Mouse (Mus musculus) cerebellum, adult 9-10 months (tissue): Measurements from ENCODE around the gene Ciz1.

Source experiments
- DNase-seq: peaks from one replicate; pipeline ENCODE4 v3.0.0; 2022

The Ciz1 gene

DNA sequence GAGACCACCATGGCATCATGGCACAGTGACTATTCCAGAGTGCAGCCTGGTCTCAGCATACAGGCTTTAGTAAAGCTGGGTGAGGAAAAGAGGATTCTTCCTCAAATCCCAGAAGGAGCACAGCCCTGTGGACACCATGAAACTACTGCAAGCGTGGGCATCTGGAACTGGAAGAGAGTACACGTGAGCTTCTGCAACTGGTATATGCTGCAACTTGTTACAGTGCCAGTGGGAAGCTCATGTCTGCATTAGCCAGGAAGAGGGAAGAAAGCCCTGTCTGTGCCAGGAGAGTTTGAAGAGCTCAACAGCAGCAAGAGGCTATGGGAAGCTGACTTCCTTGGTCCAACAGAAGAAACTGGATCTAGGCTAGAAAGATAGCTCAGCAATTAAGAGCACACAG, 30.6 kb downstream of the Ciz1 start:
- DNase-seq, result no peak

DNA sequence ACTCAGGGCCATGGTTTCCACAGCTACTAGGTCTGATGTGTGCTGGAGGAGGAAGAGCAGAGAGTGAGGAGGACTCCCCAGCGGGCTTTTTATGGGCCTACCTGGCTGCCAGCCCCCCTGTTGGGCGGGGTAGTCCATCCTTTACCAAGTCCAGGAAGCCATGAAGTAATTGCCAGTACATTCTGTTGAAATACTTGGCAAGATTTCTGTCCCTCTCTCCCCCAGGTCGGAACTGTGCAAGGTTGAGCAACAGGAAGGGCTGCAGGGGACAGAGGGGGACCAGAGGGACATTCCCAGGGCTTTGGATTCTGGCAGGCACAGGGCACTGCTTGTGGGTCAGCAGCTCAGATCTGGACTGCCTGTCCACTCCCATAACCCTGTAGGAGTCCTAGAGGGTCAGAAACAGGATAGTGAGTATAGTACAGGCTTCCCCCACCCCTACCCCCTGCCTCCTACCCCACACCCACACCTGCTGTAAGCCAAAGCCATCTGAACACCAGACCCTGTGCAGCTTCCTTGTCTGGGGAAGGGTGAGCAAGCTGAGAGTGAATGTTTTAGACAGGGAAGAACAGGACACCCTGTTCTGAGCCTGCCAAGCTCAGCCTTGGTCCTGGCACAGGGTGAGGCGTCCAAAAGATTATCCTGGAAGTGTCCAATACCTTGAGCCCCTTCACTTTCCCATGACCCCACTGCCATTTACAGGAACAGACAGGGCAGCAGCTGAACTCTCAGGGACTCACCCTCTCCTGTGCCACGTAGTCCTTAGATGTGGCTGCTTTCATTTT, 35.8 kb downstream of the Ciz1 start, which contains the start of gene Lcn2:
Gene Lcn2 (minus strand): TSS at position 547 of the 785 bp plus-strand sequence.
- DNase-seq, result no peak

DNA sequence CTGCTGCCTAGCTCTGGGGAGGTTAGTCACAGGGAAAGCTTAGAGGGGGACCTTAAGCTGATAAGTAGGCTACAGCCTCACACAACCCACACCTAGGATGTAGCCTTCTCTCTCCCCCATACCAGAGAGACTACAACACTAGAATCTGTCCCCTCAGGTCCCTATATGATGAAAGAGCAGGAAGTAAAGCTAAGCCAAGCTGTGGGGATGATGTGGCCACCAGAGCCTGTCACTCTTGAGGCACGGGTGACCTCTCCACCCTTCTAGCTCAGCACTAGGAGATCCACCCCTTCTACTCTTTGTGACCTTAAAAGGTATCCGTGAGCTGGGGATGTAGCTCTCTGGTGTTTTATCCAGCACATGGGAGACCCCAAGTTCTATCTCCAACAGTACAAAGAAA, 37.0 kb downstream of the Ciz1 start:
- DNase-seq, result no peak

DNA sequence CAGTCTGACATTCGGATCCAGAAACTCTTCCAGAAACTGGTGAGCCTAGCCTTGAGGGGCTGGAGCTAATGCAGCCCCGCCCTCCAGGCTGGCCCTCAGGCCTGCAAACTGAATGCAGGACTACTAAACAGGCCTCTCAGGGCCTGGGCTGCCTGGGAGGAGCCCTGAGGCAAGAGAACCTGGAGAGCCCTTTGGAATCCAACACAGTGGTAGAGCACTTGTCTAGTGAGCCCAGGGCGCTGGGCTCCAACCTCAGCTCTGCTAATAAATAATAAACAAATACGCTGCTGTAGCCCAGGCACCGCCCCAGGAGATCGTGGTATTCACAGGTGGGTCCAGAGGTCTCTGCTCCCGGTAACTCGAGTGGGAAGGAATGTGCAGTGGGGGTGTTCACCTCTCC, 38.7 kb downstream of the Ciz1 start:
- DNase-seq, result no peak

DNA sequence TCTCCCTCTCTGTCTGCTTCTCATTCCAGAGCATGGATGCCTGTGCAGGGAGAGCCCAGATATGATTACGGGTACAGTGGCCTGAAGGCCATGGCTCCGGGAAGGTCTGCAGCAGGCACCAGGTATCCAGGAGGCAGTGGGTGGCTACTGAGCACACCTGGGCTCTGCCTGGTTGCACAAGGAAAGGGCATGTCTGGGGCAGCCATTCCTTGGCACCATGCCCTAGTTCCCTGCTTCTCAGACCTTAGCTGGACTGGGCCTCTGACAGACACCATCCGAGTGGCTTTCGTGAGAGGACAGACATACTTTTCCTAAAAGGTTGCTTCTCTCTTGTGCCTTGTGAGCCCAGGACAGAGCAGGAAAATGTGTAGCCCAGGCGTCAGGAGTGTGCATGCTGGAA, 39.9 kb downstream of the Ciz1 start:
- DNase-seq, result no peak

DNA sequence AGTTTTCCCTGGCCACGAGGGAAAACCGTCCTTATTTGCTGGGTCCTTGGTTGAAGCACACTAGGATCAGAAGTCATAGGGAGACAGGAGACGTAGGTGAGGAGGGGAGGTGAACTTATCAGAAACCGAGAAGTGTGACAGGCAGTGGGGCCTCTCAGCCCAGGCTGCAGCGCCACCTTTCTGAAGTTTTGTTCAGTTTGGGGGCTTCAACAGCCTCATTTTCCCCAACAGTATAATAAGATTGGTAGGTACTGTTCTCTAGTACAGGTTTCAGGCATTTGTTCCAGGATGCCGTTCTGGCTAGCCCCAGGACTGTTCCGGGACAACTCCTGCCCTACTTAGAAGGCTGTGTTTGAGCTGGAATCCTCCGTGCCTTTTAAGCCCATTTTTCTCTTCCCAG, 42.8 kb downstream of the Ciz1 start:
- no peak for DNase-seq

DNA sequence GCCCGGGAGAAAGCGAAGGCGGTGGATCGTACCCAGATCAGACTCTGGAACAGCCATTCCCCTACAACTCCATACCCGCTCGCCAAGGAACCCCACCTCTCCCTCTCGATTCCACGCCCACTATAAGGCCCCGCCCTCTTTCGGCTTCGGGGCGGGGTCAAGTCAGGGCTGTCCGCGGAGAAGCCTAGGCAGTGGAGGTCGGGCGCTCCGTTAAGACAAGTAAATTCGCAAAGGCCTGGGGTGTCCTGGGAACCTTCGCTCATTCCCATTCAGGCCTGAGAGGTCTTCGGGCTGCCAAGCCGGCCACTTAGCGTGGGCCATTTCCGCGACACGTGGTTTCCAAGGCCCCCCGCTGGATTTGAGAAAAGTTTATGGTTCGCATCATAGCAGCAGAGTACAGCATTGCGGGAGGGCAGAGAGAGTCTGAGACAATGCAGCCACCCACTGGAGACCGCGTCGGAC, 43.4 kb downstream of the Ciz1 start, which contains the start of gene Ptges2:
Gene Ptges2 (plus strand): TSS at position 413 of the 462 bp plus-strand sequence.
- peak; percentile 93 for DNase-seq

DNA sequence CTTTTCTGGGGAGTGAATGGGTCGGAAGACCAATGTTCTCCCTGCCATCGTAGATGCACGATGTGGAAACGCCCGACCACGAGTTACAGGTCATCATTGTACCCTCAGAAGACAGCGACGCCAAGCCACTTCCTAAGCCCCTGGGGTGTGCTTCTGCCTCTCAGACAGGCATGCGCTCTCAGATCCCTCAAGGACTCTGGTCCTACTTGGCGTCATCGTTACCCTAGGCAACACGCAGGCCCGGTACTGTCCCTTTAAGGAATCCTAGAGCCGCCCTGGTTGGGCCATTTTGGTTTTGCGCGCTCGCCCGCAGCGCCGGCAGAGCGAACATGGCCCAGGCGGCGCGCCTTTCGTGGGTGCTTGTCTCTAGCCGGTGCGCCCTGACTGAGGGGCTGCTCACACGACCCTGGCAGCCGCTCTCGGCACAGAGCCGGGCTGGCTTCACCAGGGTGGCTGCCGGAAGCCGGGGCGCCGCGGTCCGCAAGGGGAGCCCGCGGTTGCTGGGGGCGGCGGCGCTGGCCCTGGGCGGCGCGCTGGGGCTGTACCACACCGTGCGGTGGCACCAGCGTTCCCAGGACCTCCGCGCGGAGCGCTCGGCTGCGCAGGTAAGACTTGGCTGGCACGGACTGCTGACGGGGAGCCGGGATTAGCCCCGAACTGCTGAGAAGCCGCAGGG, 44.0 kb downstream of the Ciz1 start:
- DNase-seq, result peak; percentile 91

DNA sequence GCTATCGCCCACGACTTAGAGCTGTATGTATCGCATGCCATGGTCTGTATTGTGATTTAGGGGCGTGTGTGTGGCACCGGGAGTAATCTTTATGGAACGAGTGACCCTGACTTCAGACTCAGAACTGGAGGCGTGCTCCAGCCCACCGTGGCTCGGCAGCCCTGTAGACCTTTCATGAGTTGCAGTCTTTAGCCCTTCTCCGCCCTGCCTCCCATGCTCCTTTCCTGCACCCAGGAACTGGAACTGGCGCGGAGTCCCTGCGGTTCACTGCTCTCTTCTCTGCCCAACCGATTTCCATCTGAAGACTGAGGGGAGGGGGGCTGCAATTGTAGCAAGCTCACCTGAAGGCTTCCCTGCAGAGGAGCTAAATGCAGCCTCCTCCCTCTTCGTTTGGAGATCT, 44.6 kb downstream of the Ciz1 start:
- no peak for DNase-seq

DNA sequence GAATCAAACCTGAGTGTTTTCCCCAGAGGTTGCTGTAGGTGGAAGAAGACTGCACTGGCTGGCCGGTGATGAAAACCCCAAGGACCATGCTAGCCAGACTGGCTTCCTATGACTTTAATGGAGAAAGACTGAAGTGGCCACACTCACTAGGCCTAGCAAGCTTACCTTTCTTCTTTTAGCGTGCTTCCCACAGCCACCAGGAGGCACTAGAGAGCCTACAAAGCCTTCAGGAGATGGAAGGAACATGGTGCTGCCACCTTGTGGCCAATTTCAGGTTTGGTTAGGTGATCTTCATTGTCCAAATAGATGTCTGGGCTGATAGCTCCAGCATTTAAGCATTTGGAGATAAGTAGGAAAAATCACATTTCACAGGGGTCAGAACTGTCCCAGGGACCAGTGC, 52.5 kb downstream of the Ciz1 start:
- DNase-seq, result peak; percentile 97

DNA sequence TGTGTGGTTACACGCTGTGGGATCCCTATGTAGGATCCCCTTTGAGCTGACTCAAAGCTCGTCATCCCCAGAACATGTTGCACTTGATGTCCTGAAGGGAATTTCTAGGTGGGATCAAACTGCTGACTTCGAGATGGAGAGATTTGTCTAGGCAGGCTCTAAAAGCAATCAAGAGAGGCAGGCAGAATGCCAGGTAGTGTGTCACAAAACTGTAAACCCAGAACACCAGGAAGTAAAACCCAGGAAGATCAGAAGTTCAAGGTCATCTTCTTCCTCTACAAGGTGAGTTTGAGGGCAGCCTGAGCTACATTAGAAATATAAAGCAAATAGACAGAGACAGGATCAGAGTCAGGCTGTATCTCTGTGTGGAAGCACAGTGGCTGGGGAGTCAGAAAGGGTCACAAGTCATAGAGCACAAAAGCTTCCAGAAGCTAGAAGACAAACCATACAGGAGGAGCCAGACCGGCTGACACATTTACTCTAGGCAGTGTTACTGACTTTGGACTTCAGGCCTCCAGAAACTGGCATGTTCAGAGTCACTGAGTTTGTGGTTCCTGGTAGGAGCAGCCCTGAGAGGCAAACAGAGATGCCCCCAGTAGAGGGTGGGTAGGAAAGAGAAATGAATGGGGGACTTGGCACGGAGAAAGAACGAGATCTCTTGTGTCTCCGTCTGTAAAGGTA, 55.2 kb downstream of the Ciz1 start:
- DNase-seq, result no peak

DNA sequence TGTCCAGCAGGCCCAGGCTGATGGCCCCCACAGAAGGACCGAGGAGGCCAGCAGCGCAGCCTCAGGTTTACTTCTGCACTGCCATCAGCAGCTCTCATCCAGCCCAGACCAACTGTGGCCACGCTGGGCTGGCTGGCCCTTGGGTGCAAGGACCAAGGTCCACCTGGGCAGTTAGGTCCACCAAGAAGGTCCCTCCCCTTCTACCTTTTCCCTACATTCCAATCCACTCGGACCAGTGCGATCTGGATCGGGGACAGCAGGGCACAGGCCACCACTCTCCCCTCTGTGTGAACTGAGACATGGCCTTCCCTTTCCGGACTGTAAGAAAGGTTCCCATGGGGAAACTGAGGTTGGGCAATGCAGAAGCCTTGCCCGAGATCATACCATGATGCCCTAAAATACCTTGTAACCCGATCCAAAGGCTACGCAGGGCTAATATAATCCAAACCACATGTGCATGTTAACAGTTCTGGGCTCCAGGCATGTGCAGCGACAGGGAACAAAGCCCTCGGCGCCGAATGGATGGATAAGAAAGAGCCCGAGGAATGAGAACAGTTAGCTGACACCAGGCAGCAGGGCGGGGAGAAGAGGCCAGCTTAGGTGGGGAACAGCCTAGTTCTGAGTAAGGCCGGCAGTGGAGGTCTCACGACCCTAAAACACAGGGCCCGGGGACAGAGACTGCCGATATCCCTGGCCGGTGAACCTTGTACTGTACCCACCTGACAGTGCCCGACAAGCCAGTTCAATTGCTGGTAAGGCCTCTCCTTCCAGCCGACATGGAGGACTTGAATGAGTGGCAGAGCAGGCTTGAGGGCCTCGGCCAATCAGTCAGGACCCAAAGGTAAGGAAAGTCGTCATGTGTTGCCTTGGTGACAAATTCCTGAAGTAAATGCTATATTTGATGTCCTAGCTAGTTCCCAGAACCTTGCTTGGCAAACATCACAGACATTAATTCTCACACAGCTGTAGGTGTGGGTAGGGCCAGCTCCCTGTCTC, 56.6 kb downstream of the Ciz1 start:
- DNase-seq, result no peak

DNA sequence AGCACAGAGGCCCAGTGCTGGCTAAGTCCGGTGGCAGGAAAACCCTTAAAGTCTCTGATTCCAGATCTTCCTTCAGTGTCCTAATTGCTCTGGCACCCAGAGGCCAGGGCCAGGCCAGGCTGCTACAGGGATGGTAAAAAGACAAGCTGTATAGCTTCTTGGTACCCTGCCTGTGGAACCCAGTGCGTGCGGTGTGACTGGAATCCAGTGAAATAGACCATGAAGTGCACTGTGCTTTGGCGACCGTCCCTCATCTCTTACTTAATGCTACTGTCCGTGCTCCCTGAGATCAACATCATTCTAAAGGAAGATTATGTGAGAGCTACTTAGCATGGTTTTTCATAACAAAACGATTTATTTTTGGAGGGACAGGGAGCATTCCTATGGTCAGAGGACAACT, 59.3 kb downstream of the Ciz1 start:
- DNase-seq, result no peak

DNA sequence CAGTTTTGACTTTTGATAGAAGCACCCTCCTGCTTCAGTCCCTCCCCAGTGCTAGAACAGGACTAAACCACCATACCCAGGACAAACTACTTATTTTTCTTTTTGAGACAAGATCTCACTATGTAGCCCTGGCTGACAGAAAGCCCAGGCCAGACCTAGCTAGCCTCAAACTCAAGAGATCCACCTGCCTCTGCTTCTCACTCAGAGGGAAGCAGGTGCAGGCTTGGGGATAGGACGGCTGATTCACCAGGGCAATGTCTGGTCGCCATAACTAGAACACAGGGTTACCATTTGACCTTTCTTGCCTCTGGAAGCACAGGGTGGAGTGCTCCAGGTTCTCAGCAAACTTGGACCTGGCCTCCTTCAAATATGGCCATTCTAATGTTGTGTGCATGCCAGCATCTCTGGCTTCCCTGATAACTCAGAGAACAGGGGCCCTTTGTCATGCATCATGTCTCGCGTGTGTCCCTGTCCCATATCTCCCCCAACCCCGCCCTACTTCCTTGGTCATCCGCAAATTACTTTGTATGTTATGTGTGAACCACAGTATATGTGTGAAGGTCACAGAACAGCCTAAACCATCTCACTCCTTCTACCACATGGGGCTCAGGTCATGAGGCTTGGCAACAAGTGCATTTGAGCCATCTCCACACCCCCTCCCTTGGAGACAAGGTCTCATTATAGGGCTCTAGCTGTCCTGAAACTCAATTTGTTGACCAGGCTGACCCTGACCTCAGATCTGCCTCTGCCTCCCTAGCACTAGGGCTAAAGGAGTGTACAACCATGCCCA, 60.8 kb downstream of the Ciz1 start:
- no peak for DNase-seq

DNA sequence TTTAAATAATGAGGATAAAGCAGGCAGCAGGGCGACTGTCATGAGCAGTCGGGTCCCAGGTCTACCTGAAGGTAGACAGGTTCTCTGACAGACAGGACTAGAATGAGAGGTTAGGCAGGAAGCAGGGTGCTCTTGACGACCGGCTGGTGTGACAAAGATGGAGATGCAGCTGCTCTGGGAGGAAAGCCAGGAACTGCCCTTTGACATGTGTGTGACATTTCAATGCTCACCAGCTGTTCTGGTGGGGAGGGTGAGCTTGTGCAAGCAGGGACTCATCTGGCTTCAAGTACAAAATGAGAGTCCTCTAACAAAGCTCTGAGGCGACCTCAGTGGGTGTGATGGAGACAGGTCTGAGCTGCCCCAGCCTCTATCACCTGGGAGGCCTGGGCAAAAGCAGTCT, 61.8 kb downstream of the Ciz1 start:
- DNase-seq, result no peak

DNA sequence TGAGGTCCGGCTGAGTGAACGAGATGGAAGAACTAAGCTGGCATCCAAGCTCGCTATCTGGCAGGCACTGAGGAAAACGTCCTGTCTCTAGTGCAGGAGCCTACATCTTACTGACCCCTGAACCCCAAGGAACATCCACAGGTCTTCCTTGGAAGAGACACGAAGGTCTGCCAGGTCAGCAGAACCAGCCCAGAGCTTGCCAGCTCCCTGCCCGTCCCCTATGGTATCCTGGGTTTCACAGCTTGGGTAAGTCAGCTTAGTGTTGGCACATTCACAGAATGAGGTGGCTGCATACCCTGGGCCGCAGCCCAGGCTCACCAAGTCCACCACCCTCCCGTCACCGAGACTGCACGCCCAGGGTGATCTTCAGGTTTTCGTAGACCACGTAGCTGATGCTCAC, 63.7 kb downstream of the Ciz1 start:
- DNase-seq, result no peak

DNA sequence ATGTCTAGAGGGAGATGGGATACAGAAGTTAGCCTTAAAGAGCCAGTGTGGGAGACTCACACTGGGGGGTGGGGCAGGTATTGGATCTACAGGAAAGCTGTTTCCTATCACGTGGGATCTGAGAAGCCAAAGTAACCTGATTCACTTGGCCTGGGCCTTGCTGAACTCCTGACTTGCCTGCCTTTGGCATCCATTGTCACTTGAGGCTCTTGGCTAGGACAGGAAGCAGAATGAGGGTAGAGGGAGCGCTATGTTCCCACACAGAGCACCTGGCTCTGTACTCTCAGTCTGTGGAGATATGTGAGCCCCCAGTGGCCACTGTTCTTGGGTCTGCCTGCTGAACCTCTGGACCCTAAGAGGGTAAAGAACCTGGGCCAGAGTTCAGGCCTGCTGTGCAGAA, 64.4 kb downstream of the Ciz1 start:
- no peak for DNase-seq

DNA sequence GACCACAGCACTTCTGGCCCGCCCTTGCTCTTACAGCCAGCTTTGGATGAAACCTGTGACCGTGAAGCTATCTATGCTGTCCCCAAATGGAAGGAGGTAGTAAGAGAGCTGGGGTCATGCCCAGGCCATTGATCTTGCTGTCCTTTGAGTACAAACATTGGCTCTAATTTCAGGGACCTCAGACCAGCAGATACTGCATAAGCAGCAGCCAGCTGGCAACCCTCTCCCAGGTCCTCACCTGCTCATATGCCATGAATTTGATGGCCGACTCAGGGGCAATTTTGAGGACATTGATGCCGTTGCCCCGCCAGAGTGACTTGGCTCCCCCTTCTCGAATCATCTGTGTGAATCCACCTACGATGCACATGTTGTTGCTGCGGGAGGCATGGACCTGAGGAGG, 65.4 kb downstream of the Ciz1 start:
- no peak for DNase-seq

DNA sequence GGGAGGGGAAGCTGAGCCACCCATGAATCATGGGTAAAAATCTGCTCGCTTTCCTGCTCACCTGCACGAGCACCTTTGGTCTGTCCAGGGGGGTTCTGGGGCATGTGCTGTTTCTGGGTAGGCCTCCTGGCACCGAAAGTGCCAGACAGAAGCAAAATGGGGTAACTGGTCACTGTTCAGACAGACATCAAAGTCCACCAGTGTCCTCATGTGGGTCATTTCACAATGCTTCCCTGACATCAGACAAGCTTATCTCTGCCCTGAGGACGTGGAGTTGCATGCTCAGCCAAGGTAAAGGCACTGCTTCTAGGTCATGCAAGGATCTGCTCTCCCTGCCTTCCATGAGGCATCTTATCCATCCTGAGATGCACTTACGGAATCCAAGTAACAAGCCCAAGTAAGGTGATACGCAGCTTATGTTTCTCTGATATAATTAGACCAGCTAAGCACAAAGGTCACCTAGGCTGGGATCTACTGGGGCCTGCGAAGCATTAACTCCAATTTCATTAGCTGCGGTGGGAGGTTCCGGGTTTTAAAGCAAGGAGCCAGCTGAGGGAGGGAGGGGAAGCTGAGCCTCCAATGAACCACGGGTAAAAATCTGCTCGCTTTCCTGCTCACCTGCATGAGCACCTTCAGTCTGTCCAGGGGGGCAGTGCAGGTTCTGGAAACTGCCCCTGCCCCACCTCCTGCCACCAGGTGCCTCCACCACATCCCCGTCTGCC, 66.5 kb downstream of the Ciz1 start:
- no peak for DNase-seq

DNA sequence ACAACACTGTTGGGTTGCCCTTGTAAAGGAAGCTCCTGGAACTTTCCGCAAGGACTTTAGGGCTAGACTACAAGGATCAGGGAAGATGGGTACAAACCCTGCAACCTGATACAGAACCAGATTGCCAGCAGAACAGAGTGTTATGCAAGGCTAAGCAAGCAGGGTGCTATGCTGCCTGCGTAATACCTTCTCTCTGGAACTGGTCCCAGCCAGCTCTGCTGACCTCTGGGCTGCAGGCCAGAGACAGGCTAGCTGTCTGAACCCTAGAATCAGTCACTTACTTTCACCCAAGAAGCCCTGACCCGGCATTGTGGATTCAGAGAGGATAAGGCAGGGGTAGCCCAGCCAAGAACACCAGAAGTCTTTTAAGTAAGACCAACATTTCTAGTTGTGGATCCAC, 67.2 kb downstream of the Ciz1 start:
- peak; percentile 84 for DNase-seq

DNA sequence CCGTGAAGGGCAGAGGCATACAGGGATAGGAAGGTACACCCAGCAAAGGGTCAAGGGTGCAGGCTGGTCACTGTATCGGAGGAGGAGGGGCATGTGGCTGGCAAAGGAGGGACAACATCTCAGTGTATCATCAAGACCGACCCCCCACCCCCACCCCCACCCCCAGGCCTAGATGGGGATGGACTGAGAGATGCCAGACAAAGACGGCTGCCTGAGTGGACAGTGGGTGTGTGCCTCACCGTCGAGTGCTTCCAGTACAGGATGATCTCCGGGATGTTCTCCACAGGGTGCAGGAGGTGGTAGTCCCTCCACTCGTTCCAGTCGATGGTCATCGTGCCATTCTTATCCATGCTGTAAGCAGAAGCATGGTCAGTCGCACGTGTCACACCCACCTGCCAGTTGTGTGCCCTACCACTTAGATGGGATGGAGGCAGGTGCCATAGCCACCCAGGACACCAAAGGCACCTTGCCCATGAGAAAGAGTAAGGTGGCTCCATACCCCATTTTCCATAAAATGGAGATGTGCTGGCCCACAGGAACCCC, 68.0 kb downstream of the Ciz1 start:
- no peak for DNase-seq
